Mouse (Mus musculus): ENCODE measurements around the gene R3hdm4. TPM values are rescaled to one million over a fixed set of nuclear protein-coding genes. Genes with fewer than 3 reads are reported as not detected.

R3hdm4 gene
- total RNA-seq, 2 experiments from 2014 or later = 366 to 394 TPM

DNA sequence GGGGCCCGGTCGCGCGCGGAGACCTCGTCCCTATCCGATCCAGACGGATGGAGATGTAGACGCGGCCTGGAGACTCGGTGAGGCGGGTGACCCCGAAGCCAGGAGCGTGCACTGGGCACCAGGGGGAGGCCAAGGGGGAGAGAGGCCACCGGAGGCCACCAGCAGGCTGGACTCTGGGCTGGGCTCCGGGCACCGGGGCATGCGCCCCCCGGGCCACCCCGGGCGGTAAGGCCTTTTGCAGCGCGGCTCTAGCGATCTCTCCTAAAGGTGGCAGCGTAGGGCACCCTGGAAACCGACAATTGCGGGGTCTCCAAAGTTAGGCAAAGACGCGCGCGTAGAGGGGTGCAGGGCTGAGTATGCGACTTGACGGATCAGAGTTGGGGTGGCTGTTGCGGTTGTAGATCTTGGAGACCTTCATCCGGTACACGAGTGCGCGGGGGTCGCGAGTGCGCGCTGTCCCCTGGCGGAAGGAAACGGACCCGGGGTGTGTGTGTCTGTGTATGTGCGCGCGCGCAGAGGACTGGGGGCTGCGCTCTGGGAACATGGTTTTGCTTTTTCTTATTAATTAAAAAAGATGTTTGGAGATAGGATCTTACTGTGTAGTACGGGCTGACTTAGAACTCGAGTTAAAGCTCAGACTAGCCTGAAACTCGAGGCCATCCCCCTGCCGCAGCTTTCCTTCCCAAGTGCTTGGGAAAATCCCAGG, 6.5 kb upstream of the R3hdm4 start:
- DNase-seq (ENCODE audit: low spot score in 2 of 2) = peak; percentile 61 to 62
- intact Hi-C loops (cut with DNase I) = no loop called here

DNA sequence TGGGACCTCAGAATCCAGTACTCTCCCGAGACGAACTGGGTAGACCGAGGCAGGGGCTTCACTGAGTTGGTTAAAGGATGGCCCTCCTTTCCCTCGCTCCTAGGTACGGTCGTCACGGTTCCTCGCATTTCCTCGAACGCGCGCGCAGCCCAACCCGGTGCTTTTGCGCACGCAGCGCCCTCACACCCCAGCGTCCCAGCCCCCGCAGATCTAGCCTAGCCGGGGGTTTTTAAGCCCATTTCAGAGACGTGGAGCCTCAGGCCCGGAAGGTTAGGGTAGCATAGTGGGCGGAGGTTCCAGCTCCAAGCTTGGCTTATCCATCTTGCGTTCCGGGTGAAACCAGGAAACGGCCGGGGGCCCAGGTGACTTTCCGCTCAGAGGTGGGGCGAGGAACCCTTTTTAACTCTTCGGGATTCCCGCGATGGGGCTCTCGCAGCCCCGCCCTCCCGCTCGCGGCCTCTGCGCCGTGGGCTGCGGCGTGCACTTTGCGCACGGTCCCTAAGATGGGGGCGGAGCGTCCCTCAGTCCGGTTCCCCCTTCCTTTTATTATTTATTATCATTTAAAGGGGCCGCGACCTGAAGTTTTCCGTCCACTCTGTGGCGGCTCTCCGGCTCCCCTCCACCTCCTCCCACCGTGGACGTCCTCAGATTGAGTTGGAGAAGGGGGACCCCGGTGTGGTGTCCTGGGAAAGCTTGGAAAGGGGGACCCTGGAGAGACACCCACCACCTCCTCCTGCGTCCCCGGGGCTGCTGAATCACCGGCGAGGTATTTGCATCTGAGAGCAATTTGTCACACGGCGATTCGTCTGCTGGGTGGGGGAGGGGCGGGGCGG, 5.7 kb upstream of the R3hdm4 start, which contains the start of gene Arid3a:
TSS of gene Arid3a (plus strand) at position 553 of the 833 bp plus-strand sequence.
- intact Hi-C loops (cut with DNase I) = no loop called here

DNA sequence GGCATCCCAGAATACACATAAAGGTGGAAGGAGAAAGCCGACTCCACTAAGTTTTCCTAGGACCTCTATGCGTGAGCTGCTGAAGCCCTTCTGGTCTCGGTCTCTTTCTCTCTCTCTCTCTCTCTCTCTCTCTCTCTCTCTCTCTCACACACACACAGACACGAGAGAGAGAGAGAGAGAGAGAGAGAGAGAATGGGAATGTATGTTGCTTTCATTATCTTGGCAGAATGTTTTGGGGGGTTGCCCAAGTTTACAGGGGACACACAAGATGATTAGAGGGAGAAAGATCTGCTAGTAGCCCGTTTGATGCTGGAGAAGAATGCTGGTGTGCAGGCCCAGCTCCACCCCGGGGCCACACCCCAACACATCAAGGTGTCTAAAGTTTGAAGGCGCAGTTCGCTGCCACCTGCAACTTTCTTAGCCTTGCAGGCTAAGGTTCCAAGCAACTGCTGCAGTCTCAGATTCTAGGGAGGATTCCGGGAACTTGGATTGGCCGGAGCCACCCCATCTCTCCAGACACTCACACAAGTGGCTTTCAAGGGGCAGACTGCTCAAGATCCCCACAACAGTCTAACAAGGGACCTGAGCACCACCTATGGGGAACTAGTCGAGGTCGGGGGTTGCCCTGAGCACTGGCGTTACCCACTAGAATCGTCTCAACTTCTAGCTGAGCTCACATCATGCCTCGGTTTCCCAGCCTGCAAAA, 4.9 kb upstream of the R3hdm4 start:
- DNase-seq (ENCODE audit: low spot score in 2 of 2) = no peak
- intact Hi-C loops (cut with DNase I) = loop anchor here (1.0 to 2.0 kb wide), 4 partner anchors 32 to 91 kb away; no protein-coding TSS in a partner anchor

More for the DNA sequence above, 5.7 kb upstream of the R3hdm4 start, which contains the start of gene Arid3a:
- DNase-seq (ENCODE audit: low spot score in 2 of 2) = peak; percentile 88 to 90

DNA sequence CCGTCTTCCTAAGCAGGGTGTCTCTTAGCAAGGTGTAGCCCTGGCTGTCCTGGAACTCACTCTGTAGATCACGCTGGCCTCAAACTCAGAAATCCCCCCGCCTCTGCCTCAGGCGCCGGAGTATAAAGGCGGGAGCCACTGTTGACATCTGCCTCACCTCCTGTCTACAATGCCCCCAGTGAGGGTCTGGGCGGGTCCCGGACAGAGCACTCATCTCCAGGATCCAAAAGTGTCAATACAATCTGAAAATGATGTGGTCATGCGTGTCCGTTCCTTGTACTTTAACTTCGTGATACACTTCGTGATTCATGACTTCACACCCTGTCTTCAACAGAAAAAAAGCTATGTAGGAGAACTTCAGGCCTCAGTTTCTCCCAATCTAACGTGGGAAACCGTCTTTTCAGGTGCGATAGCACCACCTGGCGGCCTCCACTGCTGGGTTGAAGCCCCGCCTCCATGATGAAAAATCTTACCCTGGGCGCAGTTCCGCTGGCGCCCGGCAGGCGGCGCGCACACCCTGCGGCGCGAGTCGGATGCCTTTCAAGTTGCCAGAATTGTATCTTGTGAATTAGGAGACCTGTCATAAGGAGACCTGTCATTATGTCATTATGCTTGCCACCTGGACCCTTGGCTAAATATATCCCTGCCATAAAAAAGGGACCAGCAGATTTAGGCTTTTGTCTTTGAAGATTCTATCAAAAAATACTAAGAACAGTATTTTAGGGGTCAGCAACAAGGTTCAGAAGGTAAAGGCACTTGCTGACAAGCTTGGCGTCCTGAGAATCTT, 4.2 kb upstream of the R3hdm4 start:
- intact Hi-C loops (cut with DNase I) = loop anchor here (1.0 to 2.0 kb wide), 4 partner anchors 32 to 90 kb away; no protein-coding TSS in a partner anchor
- peak; percentile 95 to 96 for DNase-seq (ENCODE audit: low spot score in 2 of 2)

DNA sequence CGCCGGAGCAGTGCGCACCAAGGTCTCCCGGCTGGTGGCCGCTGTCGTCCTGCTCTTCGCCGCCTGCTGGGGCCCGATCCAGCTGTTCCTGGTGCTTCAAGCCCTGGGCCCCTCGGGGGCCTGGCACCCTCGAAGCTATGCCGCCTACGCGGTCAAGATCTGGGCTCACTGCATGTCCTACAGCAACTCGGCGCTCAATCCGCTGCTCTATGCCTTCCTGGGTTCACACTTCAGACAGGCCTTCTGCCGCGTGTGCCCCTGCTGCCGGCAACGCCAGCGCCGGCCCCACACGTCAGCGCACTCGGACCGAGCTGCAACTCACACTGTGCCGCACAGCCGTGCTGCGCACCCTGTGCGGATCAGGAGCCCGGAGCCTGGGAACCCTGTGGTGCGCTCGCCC, 564 bp upstream of the R3hdm4 start:
- no peak for DNase-seq (ENCODE audit: low spot score in 2 of 2)
- intact Hi-C loops (cut with DNase I) = no loop called here

DNA sequence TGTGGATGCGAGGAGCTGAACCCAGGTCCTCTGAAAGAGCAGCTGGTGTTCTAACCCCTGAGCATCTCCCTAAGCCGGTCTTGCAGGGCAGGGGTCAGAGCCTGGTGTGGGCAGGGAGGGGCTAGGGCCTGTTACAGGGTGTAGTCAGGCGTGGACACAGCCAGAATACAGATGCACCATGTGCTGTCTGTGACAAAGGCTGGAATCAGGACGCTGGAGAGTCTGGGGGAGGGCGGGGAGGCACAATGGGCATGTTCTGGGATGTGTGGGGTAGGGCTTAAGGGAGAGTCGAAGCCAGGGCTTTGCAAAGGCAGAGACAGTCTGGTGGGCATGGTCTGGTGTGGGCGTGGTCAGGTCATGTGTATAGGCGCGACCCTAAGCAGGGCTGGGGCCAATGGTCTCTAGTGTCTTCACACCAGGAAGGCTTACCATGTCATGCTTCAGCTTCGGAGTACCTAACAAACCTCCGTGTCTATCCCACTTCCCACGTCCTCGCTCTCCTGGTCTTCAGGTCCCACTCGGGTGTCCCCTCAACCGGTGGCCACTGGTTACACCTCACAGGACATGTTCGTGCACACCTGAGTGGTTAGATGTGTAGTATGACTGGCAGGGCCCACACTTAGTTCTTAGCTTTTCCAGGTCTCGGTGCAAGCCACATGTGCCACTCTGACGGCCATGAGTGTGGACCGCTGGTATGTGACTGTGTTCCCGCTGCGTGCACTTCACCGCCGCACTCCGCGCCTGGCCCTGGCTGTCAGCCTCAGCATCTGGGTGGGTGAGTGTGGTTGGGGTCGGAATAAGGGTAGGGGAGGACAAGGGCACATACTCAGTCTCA, 735 bp downstream of the R3hdm4 start:
- intact Hi-C loops (cut with DNase I) = no loop called here
- no peak for DNase-seq (ENCODE audit: low spot score in 2 of 2)

DNA sequence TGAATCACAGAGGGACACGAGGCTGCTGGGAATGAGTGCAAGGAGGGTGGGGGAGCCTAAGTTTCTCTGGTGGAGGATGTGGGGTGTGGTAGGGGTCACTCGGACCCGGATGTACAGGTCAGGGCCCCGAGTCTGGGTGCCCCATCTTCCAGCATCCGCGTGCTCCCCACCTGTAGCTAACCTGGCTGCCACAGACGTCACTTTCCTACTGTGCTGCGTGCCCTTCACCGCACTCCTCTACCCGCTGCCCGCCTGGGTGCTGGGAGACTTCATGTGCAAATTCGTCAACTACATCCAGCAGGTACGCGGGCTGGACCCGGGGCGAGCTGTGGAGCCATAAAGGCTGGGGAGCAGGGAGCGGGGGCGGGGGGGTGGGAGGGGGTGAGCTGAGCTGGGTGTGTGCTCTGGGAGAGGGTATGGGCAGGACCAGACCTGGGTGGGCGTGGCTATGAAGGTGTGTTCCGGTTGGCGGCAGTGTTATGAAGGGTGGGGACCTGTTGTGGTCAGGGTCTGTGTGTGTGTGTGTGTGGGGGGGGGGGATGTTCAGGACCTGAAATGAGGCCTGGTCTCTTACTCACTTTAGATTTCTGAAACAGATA, 1.7 kb downstream of the R3hdm4 start:
- no peak for DNase-seq (ENCODE audit: low spot score in 2 of 2)
- intact Hi-C loops (cut with DNase I) = no loop called here

DNA sequence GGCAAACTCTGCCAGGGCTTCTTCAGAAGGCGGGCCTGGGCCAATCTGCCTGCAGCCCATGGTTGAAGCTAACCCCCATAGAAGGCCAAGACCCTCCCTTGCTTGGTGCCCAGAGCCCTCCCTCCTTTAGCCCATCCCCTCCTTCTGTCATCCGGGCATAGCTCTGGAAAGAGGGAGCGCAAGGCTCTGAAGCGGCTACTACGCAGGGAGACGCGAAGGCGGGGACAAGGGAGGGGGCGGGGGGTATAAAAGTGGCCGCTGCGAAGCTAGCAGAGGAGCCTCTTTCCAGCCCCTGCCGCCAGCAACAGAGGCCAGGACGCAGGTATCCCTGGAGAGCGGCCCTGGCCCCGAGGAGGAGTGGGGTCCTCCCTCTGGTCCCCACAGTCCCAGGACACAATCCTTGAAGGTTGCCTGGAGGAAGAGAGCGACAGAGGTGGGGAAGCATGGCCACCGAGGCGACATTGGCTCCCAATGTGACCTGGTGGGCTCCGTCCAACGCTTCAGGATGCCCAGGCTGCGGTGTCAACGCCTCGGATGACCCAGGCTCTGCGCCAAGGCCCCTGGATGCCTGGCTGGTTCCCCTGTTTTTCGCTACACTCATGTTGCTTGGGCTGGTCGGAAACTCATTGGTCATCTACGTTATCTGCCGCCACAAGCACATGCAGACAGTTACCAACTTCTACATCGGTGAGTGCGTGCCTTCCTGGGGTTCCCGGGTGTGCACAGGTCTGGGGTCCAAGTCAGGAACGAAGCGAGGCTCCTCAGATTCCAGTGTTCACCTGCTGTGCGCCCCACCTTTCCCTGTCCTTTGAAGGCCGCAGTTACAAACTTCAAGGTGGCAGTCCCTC, 2.6 kb downstream of the R3hdm4 start:
- intact Hi-C loops (cut with DNase I) = no loop called here

DNA sequence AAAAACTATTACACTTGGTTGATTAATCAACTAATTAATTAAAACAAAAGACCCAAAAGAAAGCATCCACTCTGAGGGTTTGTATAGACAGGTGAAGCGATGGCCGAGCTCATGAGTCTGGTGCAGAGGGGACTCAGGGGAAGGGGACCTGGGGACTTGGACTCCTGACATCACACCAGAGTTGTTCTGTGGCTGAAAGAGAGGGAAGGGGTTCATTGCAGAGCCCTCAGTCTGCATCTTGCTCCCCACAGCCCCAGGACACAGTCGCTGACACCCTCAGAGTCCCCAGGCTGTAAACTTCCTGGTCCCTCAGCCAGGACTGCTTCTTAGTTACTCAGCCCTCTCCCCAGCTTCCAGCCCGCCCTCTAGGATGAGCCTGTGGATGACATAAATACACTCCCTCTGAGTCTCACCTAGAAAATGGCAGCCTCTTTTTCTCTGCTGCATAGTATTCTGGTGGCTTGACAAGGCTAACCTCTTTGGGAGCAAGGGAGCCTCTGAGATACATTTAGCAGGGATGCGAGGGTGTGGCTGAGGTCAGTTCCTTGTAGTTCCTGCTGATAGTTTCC, 3.4 kb downstream of the R3hdm4 start:
- intact Hi-C loops (cut with DNase I) = no loop called here

More for the DNA sequence above, 2.6 kb downstream of the R3hdm4 start:
- no peak for DNase-seq (ENCODE audit: low spot score in 2 of 2)

DNA sequence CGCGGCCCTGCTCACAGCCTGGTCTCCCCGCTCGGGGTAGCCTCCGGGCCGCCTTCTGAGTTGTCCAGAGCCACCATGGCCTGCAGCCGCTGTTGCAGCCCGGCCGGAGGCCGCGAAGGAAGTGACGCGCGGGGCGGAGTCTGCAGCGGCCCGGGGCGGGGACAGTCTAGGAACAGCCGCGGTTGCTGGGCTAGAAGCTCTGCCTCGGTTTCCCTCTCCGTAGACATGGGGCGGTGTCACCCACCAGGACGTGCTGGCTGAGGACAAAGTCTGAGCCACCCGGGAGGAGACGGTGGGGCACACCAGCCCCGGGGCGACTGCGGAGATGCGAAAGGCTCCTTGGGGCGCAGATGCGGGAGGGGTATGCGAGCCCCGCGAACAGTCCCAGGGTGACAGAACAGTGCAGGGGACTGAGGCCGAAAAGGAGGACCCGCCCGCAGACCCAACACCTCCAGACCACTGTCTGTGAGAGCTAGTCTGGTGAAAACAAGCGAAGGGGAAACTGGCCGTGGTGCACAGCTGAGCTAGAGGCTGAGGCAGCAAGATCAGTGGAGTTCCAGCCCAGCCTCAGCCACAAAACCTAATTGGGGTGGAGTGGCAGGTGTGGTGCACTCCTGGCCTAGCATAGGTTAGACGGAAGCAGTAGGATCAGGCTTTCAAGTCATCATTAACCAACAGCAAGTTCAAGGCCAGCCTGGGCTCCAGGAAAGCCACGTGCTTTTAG, 4.0 kb downstream of the R3hdm4 start, which contains the start of gene Kiss1r:
TSS of gene Kiss1r (plus strand) at position 164 of the 724 bp plus-strand sequence.
- peak; percentile 85 to 86 for DNase-seq (ENCODE audit: low spot score in 2 of 2)
- intact Hi-C loops (cut with DNase I) = no loop called here

More for the DNA sequence above, 3.4 kb downstream of the R3hdm4 start:
- DNase-seq (ENCODE audit: low spot score in 2 of 2) = no peak

DNA sequence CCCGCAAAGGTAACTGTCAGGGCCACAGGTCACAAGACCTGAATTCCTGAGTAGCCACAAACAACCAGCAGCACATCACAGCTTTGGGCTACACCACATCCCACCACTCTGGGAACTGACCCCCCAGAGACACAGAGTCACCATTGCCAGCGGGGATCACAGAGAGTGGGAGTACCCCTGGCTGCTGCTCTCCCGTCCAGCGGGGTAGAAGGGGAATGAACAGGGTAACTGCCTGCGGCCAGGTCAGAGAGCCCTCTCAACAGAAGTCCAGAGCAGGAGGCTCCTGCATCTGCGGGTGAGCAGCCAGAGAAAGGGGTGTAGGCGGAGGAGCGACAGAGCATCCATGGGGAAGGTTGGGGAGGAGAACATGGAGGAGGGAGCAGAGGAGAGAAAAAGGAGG, 4.9 kb downstream of the R3hdm4 start:
- intact Hi-C loops (cut with DNase I) = no loop called here
- peak in 1 of 2 experiments; percentile 53 for DNase-seq (ENCODE audit: low spot score in 2 of 2)

DNA sequence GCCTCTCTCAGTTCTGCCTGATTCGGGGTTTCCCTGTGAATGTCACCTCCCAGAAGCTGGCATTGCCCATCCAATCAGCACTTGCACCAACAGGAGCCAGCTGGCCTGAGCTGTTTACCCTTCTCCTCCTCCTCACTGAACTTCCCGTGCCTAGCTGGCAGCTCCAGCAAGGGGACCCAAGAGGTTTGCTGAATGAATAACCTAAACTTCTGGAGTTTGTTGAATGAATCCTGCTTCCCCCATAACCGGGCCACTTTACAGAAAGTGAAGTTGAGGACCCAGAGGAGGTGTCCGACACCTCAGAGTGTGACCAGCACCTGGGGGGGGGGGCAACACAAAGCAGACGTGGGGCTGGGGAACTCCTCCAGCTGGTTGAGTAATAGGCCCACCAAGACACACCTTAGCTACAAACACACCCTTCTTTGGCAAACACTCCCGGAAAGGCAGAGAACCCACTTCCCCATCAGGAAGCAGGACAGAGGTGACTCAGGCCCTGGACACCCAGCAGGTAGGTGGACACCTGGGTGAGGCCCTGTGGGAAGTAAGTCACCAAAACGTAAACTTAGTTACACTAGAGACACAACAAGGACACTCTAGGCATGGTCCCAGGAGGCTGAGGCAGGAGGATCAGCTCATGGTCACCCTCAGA, 5.9 kb downstream of the R3hdm4 start:
- intact Hi-C loops (cut with DNase I) = no loop called here
- no peak for DNase-seq (ENCODE audit: low spot score in 2 of 2)

DNA sequence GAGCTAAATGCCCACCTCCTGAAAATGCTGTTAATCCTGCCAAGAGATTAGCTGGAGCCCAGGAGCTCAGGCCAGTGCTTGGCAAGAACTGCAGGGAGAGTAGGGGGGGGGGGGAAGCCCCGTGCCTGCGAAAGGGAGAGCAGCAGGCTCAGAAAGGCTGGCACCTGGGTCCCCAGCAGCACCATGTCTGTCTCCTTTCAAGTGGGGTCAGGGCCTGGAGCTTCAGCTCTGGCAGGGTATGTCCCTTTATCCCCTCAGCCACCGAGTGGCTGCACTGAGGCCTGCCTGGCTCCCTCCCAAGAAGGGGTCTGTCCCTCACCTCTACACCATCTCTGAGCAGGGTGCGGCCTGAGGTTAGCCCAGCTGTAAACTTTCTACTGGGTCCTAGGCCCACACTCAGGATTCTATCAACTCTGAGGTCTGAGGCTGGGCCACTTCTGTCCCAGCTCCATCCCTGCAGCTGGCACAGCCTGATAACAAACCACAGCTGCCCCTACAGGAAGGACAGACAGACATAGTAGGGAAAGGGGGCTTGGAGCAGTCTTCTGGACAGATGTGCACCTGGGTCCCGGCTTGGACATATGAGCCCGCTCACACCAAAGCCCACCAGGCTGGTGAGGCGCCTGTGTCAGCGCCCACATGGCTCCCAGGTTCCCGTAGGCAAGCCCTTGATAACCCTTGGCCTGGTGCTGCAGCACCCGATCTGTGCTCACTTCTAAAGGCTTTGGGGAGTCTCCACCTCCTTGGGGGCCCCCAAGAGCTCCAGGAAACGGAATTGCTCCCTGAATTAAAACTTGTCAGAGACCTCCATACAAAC, 6.7 kb downstream of the R3hdm4 start:
- intact Hi-C loops (cut with DNase I) = no loop called here
- DNase-seq (ENCODE audit: low spot score in 2 of 2) = no peak

DNA sequence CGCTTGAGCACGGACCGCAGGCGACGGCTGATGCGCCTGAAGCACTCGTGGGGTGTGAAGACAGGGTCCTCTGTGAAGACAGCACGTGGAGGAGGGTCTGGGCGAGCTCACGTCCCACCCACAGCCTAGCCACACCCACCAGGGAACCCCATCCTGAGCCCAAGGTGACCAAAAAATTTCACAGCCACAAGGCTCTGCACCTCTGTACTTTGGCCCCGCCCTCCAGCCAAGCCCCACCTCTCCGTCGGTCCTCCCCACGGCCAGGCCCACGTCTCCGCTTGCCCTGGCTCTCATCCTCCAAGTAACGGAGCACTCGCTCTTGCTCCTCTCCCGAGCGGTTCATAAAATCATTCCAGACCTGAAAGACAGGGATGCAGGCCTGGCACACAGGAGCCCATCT, 8.6 kb downstream of the R3hdm4 start:
- intact Hi-C loops (cut with DNase I) = no loop called here
- no peak for DNase-seq (ENCODE audit: low spot score in 2 of 2)

DNA sequence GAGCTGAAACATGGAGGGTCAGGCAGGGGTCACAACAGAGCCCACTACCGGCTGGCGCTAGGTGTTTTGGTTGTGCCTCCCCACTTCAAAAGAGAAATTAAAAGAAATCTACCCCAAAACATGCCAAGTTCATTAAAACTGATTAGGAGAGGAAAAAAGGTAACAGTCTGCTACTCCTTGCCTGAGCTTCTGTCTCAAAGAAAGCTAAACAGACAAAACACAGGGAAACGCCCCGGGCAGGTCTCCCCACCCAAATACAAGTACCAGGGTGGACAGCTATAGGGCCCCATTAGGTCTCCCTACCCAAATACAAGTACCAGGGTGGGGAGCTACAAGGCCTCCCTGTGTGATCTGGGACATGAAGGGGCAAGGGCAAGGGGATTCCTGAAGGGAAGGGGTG, 10.5 kb downstream of the R3hdm4 start, which contains the start of gene Gm26602:
TSS of gene Gm26602 (plus strand) at position 301 of the 400 bp plus-strand sequence.
- DNase-seq (ENCODE audit: low spot score in 2 of 2) = no peak
- intact Hi-C loops (cut with DNase I) = no loop called here
